Mouse (Mus musculus) midbrain, embryonic 12.5 days (tissue): ENCODE results near the gene Mptx2. TPM values are rescaled to one million over a fixed set of nuclear protein-coding genes. Genes with fewer than 3 reads are reported as not detected.
"Not testable (repeated sequence)": the region's sequence is repeated elsewhere in the genome, so short reads cannot be mapped to it uniquely, and the experiment has no call there.

Source experiments
- ATAC-seq: fragments of 200-750 bp; cut with Nextera tagmentation; 2 replicates; pipeline ENCODE4 v1.8.0; 2017; ENCODE audit warnings: low read depth, moderate TSS enrichment, moderate library complexity; ENCODE audit not compliant: low FRiP score
- H3K27ac ChIP-seq: fragments of 300-500 bp; sonication (generic); replicated peaks from 2 replicates; pipeline ENCODE4 v1.5.1; 2016; ENCODE audit warnings: mild to moderate bottlenecking
- H3K27me3 ChIP-seq: fragments of 300-500 bp; sonication (generic); 2 replicates; pipeline ENCODE4 v1.6.1; 2016; ENCODE audit warnings: mild to moderate bottlenecking
- H3K36me3 ChIP-seq: fragments of 300-500 bp; sonication (generic); 2 replicates; pipeline ENCODE4 v1.6.1; 2016
- H3K4me1 ChIP-seq: fragments of 300-500 bp; sonication (generic); 2 replicates; pipeline ENCODE4 v1.6.1; 2016
- H3K4me2 ChIP-seq: fragments of 300-500 bp; sonication (generic); replicated peaks from 2 replicates; pipeline ENCODE4 v1.6.1; 2016; ENCODE audit warnings: mild to moderate bottlenecking, moderate library complexity
- H3K4me3 ChIP-seq: fragments of 300-500 bp; sonication (generic); 2 replicates; pipeline ENCODE4 v1.5.1; 2016; ENCODE audit warnings: mild to moderate bottlenecking
- H3K9ac ChIP-seq: fragments of 300-500 bp; sonication (generic); replicated peaks from 2 replicates; pipeline ENCODE4 v1.6.1; 2016; ENCODE audit warnings: mild to moderate bottlenecking, moderate library complexity
- H3K9me3 ChIP-seq: fragments of 300-500 bp; sonication (generic); 2 replicates; pipeline ENCODE4 v1.6.1; 2016; ENCODE audit warnings: mild to moderate bottlenecking
- WGBS: fragments of 180-500 bp; shearing (Covaris S2); methylation state at CpG from one replicate; pipeline ENCODE4 v1.1.7; 2016; 5-methylcytosine and 5-hydroxymethylcytosine counted together
- polyA plus RNA-seq: library from polyadenylated mRNA; unstranded; fragments of >200 nt; fragmentation: Nextera tagmentation; extraction: Ambion mirVana; gene quantifications from 2 replicates; pipeline ENCODE4 v1.2.1, GENCODE M21; 2016

The Mptx2 gene
- polyA plus RNA-seq, 1 experiment from 2014 or later, result not detected

GRCm38 (mm10) chr1:173249888-173250287, 27.7 kb downstream of the Mptx2 start:
- no peaks in the 10 kb centered on the region for H3K27me3 ChIP-seq
- 90% methylated on average over 3 of the region's 3 CpGs for WGBS
- no peaks in the 10 kb centered on the region for H3K9me3 ChIP-seq
- no peak overlapping the region for H3K9ac ChIP-seq
- no peaks in the 10 kb centered on the region for H3K36me3 ChIP-seq
- no peaks in the 10 kb centered on the region for H3K4me1 ChIP-seq
- ATAC-seq, result no peak
- no peak overlapping the region for H3K4me2 ChIP-seq
- no peak overlapping the region for H3K27ac ChIP-seq
- no peak overlapping the region for H3K4me3 ChIP-seq

DNA sequence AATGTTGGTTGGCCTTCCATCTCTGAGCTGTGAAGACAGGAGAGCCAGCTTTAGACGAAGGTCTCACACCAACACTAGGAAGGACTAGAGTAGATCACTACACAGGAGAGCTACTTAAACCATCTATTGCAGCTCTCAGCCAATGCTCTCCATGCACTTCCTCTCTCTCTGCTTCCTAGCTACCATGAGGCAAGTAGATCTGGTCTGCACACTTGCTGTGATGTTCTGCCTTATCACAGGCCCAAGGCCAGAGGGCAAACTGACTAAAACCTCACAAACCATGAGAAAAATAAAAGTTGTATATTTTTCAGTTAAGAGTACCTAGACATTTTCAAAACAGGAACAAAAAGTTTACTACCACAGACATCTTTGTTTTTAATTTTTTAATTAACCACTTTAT, 40.6 kb downstream of the Mptx2 start:
- not testable (repeated sequence) for H3K9ac ChIP-seq, H3K27me3 ChIP-seq, H3K27ac ChIP-seq, H3K36me3 ChIP-seq, ATAC-seq, H3K4me1 ChIP-seq, H3K4me3 ChIP-seq, H3K9me3 ChIP-seq, H3K4me2 ChIP-seq
- 87% methylated on average over 1 of the region's 1 CpGs for WGBS

GRCm38 (mm10) chr1:173227081-173227480, 50.5 kb downstream of the Mptx2 start, which contains the start of gene Fcer1a:
Fcer1a (minus strand) TSS chr1:173227214.
- Histone ChIP-seq H3K36me3 (no peaks in the 10 kb centered on the region), H3K27ac (no peak within 1 kb of the TSS), H3K9ac (no peak within 1 kb of the TSS), H3K9me3 (no peaks in the 10 kb centered on the region), H3K4me2 (no peak within 1 kb of the TSS), H3K4me1 (no peaks in the 10 kb centered on the region), H3K4me3 (no peak within 1 kb of the TSS), H3K27me3 (no peaks in the 10 kb centered on the region)
- WGBS, result 87% methylated on average over 2 of the region's 2 CpGs
- no peak for ATAC-seq

Other genes with a start within 250 kb of the Mptx2 start
- not detected in 2 replicates for gene Olfr1408, start 140.4 kb downstream of the Mptx2 start, polyA plus RNA-seq
- not detected in 2 replicates for gene Olfr1406, start 87.1 kb downstream of the Mptx2 start, polyA plus RNA-seq
- gene Olfr218, start 80.0 kb downstream of the Mptx2 start, polyA plus RNA-seq, result not detected in 2 replicates
- not detected in 2 replicates for gene Olfr1404, start 65.4 kb downstream of the Mptx2 start, polyA plus RNA-seq
- not detected in 2 replicates for gene Fcer1a, start 50.6 kb downstream of the Mptx2 start, polyA plus RNA-seq
- gene Olfr418, start 11.8 kb downstream of the Mptx2 start, polyA plus RNA-seq, result not detected in 2 replicates
- gene Ackr1, start 56.0 kb upstream of the Mptx2 start, polyA plus RNA-seq, result 7.1 and 7.3 TPM in 2 replicates
- 6.4 and 7.0 TPM in 2 replicates for gene Aim2, start 73.1 kb upstream of the Mptx2 start, polyA plus RNA-seq
- 21.6 and 22.8 TPM in 2 replicates for gene Cadm3, start 89.9 kb upstream of the Mptx2 start, polyA plus RNA-seq
- 0.08 TPM in 1 of 2 replicates, not detected in the other for gene Ifi206, start 213.3 kb upstream of the Mptx2 start, polyA plus RNA-seq